Mouse (Mus musculus) frontal cortex, postnatal 25 days (tissue): ENCODE results near the gene Olfr132.
"Not testable (repeated sequence)": the region's sequence is repeated elsewhere in the genome, so short reads cannot be mapped to it uniquely, and the experiment has no call there.

Experiments used
- DNase-seq, 2 experiments: peaks; one replicate each; pipeline ENCODE4 v3.0.0; 2022; ENCODE audit warnings: low spot score in 2 of 2

The Olfr132 gene

GRCm38 (mm10) chr17:38134426-38134825 lies at the start of gene Olfr132:
TSS of gene Olfr132 (minus strand) at chr17:38134526.
- DNase-seq: no peak

- DNase-seq: no peak
These were observed 36.8 kb upstream of the Olfr132 start, which contains the start of gene Olfr134 for GRCm38 (mm10) chr17:38171088-38171487. TSS of gene Olfr134 (plus strand) at chr17:38171388.

- no peak for DNase-seq
These were observed 10.7 kb upstream of the Olfr132 start, which contains the start of gene Olfr133 for GRCm38 (mm10) chr17:38144981-38145380. TSS of gene Olfr133 (plus strand) at chr17:38145281.

GRCm38 (mm10) chr17:38125371-38125770 lies 9.0 kb downstream of the Olfr132 start:
- not testable (repeated sequence) for DNase-seq

- DNase-seq: not testable (repeated sequence)
These were observed 10.1 kb downstream of the Olfr132 start for GRCm38 (mm10) chr17:38124199-38124598.

- no peak for DNase-seq
These were observed 45.7 kb downstream of the Olfr132 start, which contains the start of gene Olfr131 for GRCm38 (mm10) chr17:38088593-38088992. TSS of gene Olfr131 (minus strand) at chr17:38088693.

- DNase-seq: no peak
These were observed 52.0 kb downstream of the Olfr132 start for GRCm38 (mm10) chr17:38082364-38082763.
